Mouse (Mus musculus) ovary, adult 18-20 months (tissue): ENCODE measurements around the gene Necab3.

Experiments
- DNase-seq: peaks from one replicate; pipeline ENCODE4 v3.0.0; 2022; ENCODE audit warnings: low spot score, mixed read lengths

The Necab3 gene

DNA sequence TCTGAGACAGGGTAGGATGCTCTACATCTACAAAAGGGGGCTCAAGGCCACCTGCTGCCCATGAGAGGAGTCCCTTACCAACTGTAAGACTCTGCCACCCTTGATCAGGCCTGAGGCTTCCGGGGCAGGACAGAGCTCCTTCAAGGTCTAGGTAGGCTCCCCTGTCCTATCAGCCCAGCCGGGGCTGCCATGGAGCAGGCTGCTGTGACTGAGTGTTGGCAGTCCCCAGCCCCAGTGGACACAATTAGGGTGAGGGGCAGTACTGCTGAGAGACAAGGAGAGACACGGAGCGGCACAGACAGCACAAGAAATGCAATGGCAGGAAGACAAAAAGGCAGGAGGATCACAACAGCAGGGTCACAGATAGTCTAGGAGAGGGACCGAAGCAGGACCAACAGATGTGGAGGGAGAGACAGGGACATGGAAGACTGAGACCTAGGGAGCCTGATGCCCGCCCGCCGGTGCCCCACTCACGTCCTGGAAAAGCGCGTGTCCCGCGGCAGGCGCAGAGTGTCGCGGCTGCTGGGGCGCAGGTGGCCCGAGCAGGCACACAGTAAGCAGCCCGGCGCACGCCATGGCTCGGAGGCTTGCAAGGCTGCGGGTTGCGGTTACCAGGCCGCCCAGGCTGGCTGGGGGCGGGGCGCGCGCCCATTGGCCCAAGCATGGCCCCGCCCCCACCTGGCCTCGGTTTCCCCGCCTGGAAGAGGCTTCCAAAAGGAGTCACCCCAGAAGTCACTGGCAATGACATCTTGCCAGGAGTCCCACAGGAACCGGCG is at the start of gene Necab3:
TSS of gene Necab3 (minus strand) at position 627 of the 776 bp plus-strand sequence.
- DNase-seq = no peak

DNA sequence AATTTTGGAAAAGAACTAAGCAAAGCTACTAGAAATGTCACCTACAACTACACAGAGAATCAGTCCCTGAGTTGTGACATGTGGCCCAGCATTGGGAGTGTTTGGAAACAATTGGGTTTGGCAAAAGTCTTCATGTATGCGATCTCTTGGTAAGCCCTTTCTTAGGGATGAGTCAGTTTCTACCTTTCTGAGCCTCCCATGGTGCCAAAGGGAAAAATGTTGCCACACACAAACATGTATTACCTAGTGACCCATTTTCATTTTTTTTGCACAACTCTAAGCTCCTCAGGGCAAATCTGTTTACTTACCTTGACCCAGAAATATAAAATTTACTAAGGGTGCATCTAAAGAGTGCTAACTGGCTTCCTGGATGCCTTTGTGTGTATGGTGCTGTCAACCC is 48.3 kb upstream of the Necab3 start:
- DNase-seq = no peak

DNA sequence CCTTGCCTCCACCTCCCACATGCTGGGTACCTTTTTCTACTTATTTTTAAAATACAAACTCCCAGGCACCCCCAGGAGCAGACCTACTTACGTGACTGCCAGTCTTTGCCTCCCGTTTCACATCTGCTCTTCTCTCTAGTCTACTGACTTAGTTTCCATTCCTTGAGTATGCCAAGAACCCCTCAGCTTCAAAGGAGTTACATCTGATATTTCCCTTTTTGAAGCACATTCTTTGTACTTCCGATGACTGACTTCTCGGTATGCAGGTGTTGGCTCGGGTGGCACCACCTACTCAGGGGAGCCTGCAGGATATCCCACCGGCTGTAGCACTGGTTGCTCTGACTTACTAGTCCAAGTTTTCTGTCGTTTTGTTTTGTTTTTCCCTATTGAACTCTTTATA is 45.5 kb upstream of the Necab3 start:
- DNase-seq = no peak

DNA sequence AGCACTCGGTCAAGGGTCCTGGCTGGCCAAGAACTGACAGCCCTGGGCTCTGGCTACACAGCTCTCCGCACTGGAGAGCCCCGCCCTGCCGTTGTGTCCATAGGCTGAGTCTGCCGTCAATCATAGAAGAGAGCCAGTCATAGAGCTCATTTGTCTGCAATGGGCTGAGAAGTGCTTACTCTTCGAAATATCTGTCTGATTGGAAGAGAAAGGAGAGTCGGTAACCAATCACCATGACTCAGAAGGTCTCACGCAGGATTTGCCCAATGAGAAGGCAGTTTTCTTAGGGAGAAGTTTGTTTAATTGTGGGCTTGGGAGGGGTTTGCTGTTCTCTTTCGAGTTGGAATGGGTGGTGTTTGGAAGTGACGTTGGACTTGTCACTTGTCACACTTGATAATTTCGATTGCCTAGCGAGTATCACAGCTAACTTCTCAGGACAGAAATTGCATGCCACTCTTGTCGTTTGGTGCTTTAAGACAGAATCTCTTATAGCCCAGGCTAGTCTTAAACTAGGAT is 45.0 kb upstream of the Necab3 start, which contains the start of gene Pxmp4:
TSS of gene Pxmp4 (minus strand) at position 71 of the 516 bp plus-strand sequence.
- peak; percentile 98 for DNase-seq

DNA sequence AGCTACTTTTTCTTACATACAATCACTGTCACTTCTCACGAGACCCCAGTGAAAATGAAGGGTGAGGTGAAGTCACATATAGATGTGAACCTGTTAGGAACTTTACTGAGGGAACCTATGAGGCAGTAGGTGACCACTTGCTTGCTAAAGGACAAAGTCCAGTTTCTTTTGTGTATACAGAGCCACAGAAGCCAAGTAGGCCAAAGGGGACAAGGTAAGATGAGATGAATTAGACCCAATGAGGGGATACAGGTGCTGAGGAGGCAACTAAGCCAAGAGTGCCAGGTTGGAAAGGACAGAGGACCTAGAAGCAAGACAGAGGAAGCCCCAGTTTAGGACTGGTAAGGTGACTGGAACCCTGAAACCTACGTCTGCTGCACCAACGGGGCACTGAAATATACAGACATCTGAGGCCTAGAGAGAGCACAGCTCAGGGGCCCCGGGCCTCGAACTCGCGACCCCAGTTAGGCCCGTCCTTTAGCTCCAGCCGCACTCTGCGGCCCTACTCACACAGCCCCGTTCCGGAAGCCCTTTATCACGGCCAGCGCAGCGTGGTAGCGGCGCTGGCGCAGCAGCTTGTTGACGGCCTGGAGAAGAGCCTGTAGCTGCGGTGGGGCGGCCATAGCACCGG is 44.4 kb upstream of the Necab3 start:
- no peak for DNase-seq

DNA sequence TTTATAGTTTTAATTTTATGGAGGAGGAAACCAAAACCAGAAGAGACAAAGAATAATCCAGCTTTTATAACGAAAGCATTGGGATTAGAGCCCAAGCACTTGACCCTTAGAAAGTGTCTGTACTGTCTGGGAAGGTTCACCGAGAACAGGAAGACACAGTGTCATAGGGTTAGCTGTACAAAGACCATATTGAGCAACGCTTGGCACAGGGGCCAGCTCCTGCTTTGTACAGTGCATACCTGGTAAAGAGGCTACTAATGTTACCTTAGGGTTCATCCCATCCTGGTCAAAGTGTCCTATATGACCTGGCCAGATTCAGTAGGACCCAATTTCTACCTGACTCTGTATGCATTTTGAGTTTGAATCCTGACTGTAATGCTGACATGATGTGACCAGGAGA is 42.6 kb upstream of the Necab3 start:
- no peak for DNase-seq

DNA sequence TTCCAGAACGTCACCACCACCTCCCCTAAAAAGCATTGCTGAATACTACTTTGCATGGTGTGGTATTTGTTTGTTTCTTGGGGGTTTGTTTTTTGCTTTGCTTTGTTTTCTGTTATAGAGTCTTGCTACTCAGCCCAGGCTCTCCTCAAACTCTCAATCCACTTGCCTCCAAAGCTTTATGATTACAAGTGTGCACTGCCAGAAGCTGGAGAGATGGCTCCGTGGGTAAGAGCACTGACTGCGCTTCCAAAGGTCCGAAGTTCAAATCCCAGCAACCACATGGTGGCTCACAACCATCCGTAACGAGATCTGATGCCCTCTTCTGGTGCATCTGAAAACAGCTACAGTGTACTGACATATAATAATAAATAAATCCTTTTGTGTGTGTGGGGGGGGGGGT is 41.9 kb upstream of the Necab3 start:
- no peak for DNase-seq

DNA sequence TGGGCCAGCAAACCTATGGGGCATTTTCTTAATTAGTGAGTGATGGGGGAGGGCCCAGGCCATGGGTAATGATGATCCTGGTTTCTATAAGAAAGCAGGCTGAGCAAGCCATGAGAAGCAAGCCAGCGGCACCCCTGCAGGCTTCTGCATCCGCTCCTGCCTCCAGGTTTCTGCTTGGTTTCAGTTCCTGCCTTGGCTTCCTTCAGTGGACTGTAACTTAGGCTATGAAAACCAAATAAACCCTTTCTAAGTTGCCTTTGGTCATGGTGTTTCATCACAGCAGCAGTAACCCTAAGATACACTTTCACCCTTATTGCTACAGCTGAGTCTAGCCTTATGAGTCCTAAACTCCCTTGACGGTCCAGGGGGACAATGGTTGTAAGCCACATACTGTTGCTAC is 38.7 kb upstream of the Necab3 start:
- DNase-seq = no peak

DNA sequence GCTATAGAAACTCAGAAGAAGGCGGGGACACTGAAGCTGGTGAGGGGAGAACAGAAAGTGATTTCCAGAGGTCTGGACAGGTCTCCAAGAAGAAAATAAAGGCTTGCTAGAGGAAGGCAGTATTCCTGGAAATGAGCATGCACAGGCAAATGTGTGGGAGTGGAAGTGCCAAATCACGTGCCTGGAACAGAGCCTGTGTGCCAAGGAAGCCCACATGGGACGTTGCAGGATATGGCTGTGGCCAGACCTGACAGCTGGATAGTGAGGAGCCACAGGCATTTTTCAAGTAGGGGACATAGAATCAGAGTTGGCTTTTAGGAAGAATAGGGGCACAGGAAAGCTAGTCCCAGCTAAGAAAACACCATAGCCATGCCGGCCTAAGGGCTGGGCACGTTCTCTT is 37.1 kb upstream of the Necab3 start:
- DNase-seq = no peak

DNA sequence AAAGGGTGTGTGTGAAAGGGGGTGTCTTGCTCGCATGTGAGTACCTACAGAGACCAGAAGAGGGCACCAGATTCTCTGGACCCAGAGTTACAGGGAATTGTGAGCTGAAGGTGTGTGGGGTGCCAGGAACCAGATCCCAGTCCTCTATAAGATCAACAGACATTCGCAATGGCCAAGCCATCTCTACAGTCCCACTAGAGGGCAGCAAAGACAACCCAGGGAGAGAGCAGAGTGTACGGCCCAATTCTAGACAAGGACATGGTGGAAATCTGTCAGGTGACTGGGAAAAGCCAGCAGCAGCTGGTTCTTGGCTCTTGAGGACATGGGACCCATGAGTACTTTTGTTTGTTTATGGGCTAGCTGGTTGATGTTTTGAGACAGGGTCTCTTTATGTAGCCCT is 34.3 kb upstream of the Necab3 start:
- no peak for DNase-seq

DNA sequence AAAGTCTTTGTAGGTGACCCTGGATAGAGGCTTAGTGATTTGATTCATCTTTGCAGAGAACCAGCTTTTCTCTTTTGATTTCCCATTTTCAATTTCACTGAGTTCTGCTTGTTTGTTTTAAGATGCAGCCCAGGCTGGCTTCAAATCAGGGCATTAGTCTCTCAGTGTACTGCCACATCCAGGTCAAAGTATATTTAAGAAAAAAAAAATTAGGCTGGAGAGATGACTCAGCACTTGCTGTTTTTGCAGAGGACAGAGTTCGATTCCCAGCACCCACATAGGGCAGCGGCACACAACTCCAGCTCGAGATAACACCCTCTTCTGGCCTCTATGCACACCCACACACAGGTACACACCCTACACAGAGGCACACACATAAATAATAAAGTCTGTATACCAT is 32.5 kb upstream of the Necab3 start:
- no peak for DNase-seq

DNA sequence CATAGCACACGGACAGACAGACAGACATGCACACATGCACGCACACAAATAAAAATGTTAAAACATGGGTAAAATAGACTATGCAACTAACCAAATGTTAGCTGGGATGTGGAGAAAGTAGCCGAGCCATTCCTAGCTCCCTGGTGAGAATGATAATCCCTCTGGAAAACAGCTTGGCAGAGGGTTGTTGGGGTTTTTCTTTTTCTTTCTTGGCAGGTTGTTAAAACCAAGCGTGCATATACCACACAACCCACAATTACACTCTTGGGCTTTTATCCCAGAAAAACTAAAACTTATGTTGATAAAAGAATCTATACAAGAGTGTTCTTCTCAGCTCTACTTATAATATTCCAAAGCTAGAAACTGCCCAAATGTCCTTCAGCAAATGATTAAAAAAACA is 30.4 kb upstream of the Necab3 start:
- DNase-seq = no peak

DNA sequence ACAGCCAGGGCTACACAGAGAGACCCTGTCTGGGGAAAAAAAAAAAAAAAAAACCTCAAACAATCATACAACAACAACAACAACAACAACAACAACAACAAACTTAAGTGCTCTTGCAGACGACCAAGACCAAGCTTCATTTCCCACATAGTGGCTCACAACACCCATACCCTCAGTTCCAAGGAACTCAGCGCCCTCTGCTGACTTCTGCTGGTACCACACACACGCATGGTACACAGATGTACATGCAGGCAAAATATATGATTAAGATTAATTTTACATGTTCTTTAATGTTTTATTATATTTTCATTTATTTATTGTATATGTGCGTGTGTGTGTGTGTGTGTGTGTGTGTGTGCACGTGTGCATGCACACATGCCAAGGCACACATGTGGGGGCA is 27.7 kb upstream of the Necab3 start:
- no peak for DNase-seq

DNA sequence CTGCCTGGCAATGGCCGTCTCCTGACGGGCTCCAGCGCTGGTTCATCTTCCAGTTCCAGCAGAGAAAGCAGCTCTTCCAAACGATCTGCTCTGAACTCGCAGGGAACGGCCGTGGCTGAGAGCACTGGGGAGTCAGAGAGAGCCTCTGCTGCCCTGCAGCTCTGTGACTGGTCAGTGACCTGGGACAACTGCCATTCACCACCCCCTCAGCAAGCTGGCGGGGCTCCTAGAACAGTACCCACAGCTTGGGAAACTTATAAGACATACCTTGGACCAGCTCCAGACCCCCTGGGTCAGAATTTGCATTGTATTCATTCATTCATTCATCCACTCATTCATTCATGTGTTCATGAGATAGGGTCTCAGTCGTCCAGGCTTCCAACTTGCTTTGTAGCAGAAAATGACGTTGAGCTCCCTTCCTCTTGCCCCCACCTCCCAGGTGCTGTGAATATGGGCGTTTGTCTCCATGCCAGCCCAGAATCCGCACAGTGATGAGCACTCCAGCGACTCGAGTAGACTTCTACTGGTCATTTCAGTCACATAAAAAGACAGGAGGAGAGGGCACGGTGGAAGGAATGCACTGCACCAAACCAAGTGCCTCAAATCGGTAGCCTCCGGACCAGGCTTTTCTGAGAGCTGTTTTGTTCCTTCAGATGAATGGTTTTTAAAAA is 26.4 kb upstream of the Necab3 start:
- no peak for DNase-seq

DNA sequence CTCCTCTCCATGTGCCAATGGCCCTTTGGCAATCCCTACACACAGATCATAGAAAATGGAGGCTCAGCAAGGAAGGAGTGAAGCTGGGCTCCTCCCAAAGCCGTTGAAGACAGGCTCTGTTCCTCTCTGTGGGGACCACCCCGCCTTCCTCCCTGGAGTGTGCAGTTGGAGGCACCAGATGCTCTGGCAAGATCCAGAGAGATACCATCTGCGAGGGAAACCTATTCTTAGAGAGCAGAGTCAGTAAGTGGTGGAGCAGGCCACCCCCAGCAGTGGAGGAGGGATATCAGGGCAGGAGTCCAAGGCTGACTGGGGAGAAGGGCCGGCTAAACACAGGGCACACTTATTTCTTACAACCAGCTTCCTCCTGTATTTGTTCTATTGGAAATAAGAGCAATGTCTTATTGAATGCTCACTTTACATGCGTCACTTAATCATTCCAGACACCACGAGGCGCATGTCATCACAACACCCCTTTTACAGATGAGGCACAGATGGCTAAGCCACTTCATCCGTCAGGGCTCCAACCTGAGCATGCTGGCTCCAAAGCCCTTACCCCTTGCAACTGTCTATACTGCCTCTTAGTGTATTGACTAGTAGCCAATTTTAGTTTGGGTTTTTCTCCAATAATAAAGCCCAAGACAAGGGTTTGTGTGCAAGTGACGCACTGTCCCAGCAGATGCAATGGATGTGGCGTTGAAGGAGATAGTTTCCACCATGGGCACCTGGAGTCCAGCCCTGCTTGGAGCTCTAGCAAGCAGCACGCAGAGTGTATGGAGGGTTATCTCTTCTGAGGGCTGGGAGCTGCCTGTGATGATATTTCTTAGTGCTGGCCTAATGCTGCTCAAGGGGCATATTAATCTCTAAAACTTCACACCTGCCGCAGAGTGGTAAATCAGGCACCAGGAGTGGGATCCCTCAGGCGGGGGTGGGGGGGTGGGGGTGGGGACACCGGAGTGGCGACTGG is 25.5 kb upstream of the Necab3 start:
- no peak for DNase-seq

DNA sequence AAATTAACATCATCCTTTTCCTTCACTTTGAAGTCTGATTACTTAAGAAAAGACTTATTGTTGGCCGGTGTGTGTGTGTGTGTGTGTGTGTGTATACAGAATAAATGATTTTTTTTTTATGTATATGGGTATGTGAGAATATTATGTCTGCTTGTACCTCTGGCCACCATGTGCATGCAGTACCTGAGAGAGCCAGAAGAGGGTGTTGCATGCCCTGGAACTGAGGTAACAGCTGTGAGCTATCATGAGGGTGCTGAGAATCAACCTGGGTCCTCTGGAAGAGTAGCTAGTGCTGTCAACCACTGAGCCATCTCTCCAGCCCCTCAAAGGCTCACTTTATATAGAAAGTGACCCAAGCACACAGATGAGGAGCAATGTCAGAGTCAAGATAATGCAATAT is 22.7 kb upstream of the Necab3 start:
- no peak for DNase-seq

DNA sequence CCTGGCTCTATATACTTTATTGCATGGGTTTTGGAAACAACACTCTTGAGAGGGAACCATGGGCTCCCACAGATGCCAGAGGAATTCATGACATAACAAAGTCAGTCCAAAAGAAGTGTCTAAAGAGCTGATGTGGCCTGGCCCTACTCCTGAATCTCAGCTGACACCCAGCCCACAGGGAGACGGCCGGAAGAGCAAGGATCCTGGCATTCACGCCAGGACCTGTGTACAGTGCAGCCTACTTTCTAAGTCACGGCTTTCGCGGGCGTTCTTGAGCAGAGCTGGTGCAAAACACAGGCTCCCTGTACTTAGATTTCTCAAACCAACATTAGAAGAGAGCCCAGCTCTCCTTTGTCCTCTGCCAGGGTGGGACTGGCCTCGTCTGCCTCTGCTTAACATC is 21.9 kb upstream of the Necab3 start:
- DNase-seq = no peak

DNA sequence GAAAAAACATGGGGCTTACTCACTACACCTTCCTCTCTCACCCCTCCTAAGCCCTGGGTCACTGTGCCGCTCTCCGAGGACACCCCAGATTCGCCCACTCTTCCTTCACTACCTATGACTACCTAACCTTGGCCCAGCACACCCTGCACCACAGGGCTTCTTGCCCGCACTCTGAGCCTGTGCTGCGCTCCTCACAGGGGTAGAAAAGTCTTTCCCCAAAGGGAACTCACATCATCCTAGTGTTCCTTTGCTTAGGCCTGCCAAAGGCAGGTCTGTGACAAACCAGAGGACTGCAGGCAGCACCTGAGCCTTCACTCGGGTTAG is 19.0 kb upstream of the Necab3 start:
- DNase-seq = no peak

DNA sequence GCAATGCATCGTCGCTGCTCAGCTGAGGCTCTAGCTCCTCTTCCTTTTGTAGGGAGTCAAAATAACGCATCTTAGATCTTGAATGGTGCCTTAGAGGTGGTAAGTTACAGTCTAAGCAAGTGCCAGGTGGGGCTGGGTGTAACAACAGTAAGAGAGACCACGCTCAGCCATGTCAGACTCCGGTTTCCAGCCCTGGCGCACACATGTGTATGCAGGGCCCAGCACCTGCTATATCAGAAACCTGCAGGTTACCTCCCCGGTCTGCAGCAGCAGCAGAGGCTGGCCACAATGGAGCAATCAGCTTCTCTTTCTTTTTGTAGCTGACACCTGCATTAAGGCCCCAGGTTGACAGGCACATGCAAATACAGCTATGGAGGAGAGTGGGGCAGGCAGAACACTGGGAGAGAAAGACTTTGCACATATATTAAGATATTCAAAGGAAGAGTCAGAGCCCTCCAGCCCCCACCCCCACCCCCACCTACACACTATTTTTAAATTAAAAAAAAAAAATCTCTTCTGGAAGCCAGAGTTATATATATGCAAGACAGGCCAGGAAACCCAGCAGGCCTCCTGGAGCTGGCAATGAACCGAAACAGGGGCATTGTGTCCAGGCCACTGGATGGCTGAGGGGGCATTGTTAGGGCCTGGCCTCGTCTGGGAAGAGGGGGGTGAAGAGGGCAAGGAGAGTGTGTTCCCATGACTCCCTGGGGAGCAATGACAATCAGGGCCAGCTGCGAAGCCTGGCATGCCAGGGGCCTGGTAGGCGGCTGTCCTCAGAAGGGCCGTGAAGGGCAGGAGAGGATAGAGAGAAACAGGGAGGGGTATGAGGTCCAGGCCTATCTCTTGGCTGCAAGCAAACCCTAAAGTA is 18.4 kb upstream of the Necab3 start:
- DNase-seq = no peak

DNA sequence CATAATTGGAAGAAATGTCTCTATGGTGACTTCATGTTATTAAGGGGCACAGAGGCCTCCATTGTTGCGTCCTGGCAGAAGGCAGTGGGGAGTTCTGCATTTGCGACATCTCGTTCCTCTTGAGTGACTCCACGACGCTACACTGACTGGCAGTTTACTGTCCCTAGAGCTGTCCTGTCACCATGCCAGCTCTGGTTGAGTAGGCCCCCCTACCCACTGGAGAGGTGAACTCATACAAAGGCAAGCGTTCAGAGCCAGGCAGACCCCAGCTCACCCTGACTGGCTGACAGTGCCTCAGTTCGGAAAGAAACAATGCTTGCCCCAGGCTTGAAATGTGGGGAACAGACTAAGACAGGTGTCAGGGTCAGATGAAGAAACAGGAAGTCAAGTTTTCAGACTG is 15.6 kb upstream of the Necab3 start:
- DNase-seq = no peak

DNA sequence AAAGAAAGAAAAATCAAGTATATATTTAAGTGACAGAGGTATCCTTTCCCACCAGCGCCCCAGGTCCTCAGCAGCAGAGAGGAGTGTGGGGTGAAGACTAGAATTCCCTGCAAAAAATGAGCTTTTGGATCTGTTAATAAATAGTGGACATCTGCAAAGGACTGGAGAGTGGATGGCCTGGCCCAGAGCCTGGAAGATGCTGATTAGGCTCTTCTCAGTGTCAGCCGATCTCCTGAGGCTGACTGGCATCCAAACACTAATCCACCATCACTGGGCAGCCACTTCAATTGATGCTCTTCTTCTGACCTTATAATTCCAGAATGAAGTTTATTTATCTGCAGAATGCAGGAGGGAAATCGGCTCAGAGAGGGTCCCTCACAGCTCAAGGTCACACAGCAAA is 14.3 kb upstream of the Necab3 start:
- no peak for DNase-seq
